Mouse (Mus musculus) adrenal gland, adult (tissue): ENCODE measurements around the gene Naglu.
A peak's percentile ranks its signal among the peaks of the same experiment; 100 is the strongest.
"Not testable (repeated sequence)": the region's sequence is repeated elsewhere in the genome, so short reads cannot be mapped to it uniquely, and the experiment has no call there.

ENCODE experiments used
- DNase-seq, 2 experiments: peaks; one replicate each; pipeline ENCODE4 v3.0.0; 2022 to 2023; ENCODE audit warnings: low spot score in 1 of 2; ENCODE audit not compliant: inconsistent age in 2 of 2

Gene Naglu

DNA sequence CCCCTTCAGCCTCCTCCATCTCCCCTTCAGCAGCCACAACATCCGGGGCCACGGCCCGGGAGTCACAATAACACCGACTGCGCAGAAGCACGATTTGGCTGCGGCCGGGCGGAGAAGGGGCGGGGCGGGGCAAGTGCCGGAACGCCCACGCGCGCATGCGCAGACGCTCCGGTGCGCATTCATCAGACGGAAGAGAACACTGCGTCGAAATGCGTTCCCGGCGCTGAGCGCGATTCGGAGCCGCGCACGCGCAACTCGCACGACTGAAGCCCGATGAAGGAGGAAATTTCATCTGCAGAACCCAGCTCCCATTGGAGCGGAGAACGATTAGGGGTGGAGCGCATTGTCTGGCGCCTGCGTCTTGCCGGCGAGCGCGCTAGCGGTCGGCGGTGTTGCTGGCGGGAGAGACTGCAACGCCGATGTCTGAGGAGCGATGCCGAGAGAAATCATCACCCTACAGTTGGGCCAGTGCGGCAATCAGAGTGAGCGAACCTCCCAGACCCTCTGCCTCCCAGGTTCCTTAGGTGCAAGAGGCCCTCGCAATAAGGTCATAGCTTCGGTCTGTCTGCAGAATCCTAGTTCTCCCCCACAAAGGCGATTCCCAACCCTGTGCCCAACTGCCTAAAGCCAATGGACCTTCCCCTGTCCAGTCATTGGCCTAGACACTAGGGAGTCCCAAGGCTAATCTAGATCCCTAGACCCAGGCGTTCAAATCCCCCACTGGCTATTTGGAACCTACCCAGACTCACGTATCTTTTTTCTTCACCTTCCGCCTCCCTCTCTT lies 50.1 kb downstream of the Naglu start, which contains the start of the genes Retreg3 and Tubg1:
Retreg3 (minus strand) TSS at position 133 of the 784 bp plus-strand sequence.
Tubg1 (plus strand) TSS at position 178 of the 784 bp plus-strand sequence.
- DNase-seq, result peak; percentile 99 to 100

DNA sequence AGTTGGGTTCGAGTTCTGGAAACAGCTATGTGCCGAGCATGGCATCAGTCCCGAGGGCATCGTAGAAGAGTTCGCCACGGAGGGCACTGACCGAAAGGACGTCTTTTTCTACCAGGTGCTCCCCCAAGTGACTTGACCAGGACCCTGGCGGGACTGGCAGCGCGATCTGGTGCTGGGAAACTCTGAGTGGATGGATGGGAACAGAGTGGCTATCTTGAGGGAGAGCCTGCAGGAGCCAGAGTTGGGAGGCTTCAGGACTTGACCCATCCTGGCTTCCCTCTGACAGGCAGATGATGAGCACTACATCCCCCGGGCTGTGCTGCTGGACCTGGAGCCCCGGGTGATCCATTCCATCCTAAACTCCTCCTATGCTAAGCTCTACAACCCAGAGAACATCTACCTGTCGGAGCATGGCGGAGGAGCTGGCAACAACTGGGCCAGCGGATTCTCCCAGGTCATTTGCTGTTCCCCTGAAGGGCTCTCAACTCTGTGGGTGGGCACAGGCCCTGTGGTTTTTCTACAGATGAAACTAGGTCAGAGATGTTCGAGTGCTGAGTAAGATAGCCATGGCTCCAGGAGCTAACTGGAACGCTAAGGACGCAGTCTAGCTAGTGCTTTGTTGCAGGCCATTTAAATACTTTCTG lies 50.9 kb downstream of the Naglu start:
- no peak for DNase-seq

DNA sequence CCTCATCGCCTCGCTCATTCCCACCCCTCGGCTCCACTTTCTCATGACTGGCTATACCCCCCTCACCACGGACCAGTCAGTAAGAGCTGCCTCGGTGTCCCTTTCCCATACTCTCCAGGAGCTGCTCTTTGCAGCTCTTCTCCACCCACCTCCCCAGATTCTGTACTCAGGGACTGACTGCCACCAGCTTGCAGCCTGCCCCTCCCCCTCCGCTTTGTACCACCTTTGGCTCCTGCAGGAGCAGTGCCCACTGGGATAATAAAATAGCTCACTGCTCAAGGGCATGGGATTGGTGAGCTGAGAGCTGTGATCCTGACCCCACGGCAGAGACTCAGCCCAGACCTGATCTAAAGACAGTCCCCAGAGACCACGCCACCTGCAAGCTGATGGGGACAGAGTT lies 54.7 kb downstream of the Naglu start:
- DNase-seq, result not testable (repeated sequence)

DNA sequence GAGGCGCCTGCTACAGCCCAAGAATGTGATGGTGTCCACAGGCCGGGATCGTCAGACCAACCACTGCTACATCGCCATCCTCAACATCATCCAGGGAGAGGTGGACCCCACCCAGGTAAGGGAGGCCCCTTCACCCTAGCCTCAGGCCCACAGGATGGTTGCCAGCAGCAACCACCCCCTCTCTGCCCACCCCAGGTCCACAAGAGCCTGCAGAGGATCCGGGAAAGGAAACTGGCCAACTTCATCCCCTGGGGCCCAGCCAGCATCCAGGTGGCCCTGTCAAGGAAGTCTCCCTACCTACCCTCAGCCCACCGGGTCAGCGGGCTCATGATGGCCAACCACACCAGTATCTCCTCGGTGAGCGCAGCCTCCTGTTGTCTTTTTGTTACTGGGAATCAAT lies 55.2 kb downstream of the Naglu start:
- DNase-seq, result peak in 1 of 2 experiments; percentile 21

DNA sequence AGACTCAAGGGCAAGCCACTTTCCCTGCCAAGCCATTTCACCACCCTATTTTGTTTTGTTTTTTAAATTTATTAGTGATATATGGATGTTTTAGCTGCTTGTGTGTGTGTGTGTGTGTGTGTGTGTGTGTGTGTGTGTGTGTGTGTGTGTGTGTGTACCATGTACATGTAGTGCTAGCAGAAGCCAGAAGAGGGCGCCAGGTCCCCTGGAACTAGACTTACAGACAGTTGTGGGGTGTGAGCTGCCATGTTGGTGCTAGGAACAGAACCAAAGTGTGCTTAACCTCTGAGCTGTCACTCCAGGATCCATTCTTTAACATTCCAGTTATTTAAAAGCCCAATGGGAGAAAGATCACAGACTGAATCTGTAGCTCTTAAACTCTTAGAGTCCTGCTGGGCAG lies 57.3 kb downstream of the Naglu start:
- DNase-seq, result peak in 1 of 2 experiments; percentile 43
